Mouse (Mus musculus) stomach, postnatal 0 days (tissue): Measurements from ENCODE around the gene Rhno1. TPM values are rescaled to one million over a fixed set of nuclear protein-coding genes. Genes with fewer than 3 reads are reported as not detected.

ENCODE experiments used
- ATAC-seq: fragments of 200-750 bp; cut with Nextera tagmentation; 2 replicates; pipeline ENCODE4 v1.8.0; 2017; ENCODE audit not compliant: low FRiP score, low TSS enrichment
- DNase-seq: peaks from one replicate; pipeline ENCODE4 v3.0.0-alpha.2; 2016; ENCODE audit warnings: low spot score
- H3K27ac ChIP-seq: fragments of 300-500 bp; sonication (generic); replicated peaks from 2 replicates; pipeline ENCODE4 v1.5.1; 2014; ENCODE audit warnings: mild to moderate bottlenecking, control low read depth
- H3K27me3 ChIP-seq: fragments of 300-500 bp; sonication (generic); 2 replicates; pipeline ENCODE4 v1.6.1; 2014; ENCODE audit warnings: low read length; ENCODE audit not compliant: control insufficient read depth, insufficient read depth
- H3K36me3 ChIP-seq: fragments of 300-500 bp; sonication (generic); 2 replicates; pipeline ENCODE4 v1.6.1; 2014; ENCODE audit warnings: low read length, mixed read lengths; ENCODE audit not compliant: control insufficient read depth, insufficient read depth
- H3K4me1 ChIP-seq: fragments of 300-500 bp; sonication (generic); replicated peaks from 2 replicates; pipeline ENCODE4 v1.6.1; 2014; ENCODE audit warnings: antibody characterized with exemption; ENCODE audit not compliant: control insufficient read depth, insufficient read depth
- H3K4me2 ChIP-seq: fragments of 300-500 bp; sonication (generic); replicated peaks from 2 replicates; pipeline ENCODE4 v1.6.1; 2014; ENCODE audit warnings: low read depth, mild to moderate bottlenecking, control low read depth, moderate library complexity
- H3K4me3 ChIP-seq: fragments of 300-500 bp; sonication (generic); 2 replicates; pipeline ENCODE4 v1.5.1; 2014; ENCODE audit warnings: low read depth, low read length, control low read depth
- H3K9ac ChIP-seq: fragments of 300-500 bp; sonication (generic); 2 replicates; pipeline ENCODE4 v1.6.1; 2014; ENCODE audit warnings: mild to moderate bottlenecking, low read length, control low read depth, mixed read lengths
- H3K9me3 ChIP-seq: fragments of 300-500 bp; sonication (generic); 2 replicates; pipeline ENCODE4 v1.6.1; 2016; ENCODE audit warnings: low read length; ENCODE audit not compliant: control insufficient read depth
- CTCF ChIP-seq: IDR thresholded peaks from 2 replicates; pipeline ENCODE4 v1.5.1; 2016; ENCODE audit warnings: antibody characterized with exemption, low read depth, mild to moderate bottlenecking, moderate library complexity
- EP300 ChIP-seq: optimal IDR thresholded peaks from 2 replicates; pipeline ENCODE3; 2016; ENCODE audit warnings: antibody characterized with exemption
- WGBS: fragments of 180-500 bp; shearing (Covaris S2); extraction: QIAGEN DNeasy Blood & Tissue Kit; methylation state at CpG from one replicate; pipeline ENCODE4 v1.1.7; 2014; 5-methylcytosine and 5-hydroxymethylcytosine counted together
- polyA plus RNA-seq: library from polyadenylated mRNA; unstranded; fragments of >200 nt; fragmentation: Nextera tagmentation; extraction: Ambion mirVana; gene quantifications from 2 replicates; pipeline ENCODE4 v1.2.1, GENCODE M21; 2015

Gene Rhno1
- polyA plus RNA-seq, 1 experiment from 2014 or later = 41.0 TPM

DNA sequence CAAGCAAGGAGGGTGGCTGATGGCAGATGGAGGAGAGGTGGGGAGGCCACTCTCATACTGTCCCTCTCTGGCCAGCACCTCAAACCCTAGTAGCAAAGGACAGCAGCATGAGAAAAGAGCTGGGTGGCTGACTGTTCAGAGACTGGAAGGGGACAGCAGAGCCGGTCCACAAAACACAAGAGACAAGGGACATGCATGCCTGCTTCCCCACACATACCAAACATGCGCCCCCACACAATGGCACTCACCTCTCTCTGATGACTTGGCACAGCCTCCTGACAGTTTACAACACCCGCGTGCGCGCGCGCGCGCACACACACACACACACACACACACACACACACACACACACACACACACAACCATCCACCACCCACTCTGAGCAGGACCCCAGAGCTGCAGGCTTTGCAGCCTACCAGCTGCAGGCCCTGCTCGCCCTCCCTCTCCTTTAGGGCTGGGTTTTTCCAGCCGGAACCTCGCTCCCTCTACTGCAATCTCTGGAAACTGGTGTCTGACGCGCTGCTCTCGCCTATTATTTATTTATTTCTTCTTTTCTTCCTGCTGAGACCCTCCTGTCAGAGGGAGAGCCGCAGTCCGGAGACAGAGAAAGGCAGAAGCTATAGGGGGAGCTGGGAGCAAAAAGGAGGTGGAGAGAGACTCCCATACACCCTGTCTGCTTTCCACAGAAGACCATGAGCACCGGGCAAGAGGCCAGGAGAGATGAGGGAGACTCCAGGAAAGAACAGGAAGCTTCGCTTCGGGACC is 36.9 kb upstream of the Rhno1 start:
- Histone ChIP-seq H3K4me2 (peak overlapping the region; percentile 51), H3K9ac (peak overlapping the region; percentile 43; the same call in 1 of the 2 replicates), H3K4me1 (peaks cover 3% of the 10 kb centered on the region; the same call in 1 of the 2 replicates), H3K36me3 (no peaks in the 10 kb centered on the region), H3K27ac (no peak overlapping the region), H3K9me3 (no peaks in the 10 kb centered on the region), H3K27me3 (no peaks in the 10 kb centered on the region), H3K4me3 (peak overlapping the region; percentile 14)
- ATAC-seq (peak; percentile 53; the same call in 1 of the 2 replicates), DNase-seq (peak; percentile 34)
- TF ChIP-seq CTCF (no peak), EP300 (no peak)
- 20% methylated on average over 21 of the region's 21 CpGs for WGBS

DNA sequence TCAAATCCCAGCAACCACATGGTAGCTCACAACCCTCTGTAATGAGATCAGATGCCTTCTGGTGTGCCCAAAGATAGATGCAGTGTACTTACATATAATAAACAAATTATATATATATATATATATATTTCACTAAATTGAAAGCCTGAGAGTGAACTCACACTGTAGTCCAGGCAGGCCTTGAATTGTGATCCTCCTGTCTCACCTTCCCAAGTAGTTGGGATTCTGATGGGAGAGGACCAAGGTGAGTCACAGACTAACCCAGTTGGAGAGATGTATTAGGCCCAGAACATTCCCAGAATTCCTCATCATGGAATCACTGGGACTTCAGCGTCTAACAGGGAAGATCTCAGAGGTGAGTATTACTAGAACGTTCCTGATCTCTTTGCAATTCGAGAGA is 36.3 kb upstream of the Rhno1 start, which contains the start of gene Nrip2:
Gene Nrip2 (plus strand): TSS at position 301 of the 400 bp plus-strand sequence.
- no peak for ATAC-seq
- H3K27me3 ChIP-seq = no peaks in the 10 kb centered on the region
- no peaks in the 10 kb centered on the region for H3K36me3 ChIP-seq
- no peak within 1 kb of the TSS for H3K27ac ChIP-seq
- no peaks in the 10 kb centered on the region for H3K9me3 ChIP-seq
- peak within 1 kb of the TSS; percentile 43; the same call in 1 of the 2 replicates for H3K9ac ChIP-seq
- DNase-seq = no peak
- H3K4me2 ChIP-seq = peak within 1 kb of the TSS; percentile 51
- peak within 1 kb of the TSS; percentile 14 for H3K4me3 ChIP-seq
- TF ChIP-seq CTCF (no peak), EP300 (no peak)
- 60% methylated on average over 3 of the region's 3 CpGs for WGBS
- H3K4me1 ChIP-seq = peaks cover 3% of the 10 kb centered on the region; the same call in 1 of the 2 replicates

DNA sequence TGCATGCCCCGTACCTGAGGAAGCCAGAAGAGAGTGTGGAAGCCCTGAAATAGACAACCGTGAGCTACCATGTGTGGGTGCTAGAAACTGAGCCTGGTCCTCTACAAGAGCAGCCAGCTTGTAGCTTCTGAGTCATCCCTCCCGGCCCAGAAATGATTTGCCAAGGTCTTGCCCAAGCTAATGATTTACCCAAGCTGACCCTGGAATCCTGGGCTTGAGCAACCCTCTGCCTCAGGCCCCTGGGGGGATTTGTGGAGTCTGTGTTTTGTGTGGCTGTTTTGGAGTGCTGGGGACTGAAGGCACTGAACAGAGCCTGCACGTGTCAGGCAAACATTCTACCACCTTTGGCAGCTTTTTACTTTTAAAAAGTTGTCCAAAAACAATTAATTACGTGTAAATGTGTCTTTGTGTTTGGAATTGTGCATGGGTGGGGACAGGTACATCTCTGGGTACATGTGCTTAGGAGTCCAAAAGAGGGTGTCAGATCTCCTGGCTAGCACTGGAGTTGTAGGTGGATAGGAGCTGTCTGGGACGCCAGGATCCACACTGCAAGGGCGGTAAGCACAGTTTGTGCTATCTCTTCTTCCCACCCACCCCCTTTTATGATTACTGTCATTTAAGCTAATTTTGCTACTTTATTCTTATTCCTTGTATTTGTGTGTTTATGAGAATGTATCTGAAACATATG is 35.0 kb upstream of the Rhno1 start:
- ATAC-seq = no peak
- no peaks in the 10 kb centered on the region for H3K9me3 ChIP-seq
- no peak overlapping the region for H3K9ac ChIP-seq
- WGBS = 64% methylated on average over 7 of the region's 7 CpGs
- no peaks in the 10 kb centered on the region for H3K36me3 ChIP-seq
- H3K4me3 ChIP-seq = no peak overlapping the region
- no peaks in the 10 kb centered on the region for H3K27me3 ChIP-seq
- no peak for TF ChIP-seq CTCF
- no peak for TF ChIP-seq EP300
- no peak overlapping the region for H3K4me2 ChIP-seq
- DNase-seq = no peak
- peaks cover 3% of the 10 kb centered on the region; the same call in 1 of the 2 replicates for H3K4me1 ChIP-seq
- no peak overlapping the region for H3K27ac ChIP-seq

DNA sequence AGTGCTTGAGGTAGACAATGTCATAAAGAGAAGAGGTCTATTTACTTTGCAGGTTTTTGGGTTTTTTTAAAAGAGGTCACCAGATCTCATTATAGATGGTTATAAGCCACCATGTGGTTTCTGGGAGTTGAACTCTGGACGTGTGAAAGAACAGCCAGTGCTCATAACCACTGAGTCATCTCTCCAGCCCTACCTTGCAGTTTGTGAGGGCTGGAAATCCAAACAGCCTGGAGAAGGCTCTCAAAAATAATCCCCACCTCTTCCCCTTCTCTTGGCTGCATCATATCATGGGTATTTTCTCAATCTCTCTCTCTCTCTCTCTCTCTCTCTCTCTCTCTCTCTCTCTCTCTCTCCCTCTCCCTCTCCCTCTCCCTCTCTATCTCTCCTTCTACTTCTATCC is 28.0 kb upstream of the Rhno1 start:
- no peaks in the 10 kb centered on the region for H3K36me3 ChIP-seq
- H3K9ac ChIP-seq = no peak overlapping the region
- no peaks in the 10 kb centered on the region for H3K4me1 ChIP-seq
- no peak for DNase-seq
- no peaks in the 10 kb centered on the region for H3K27me3 ChIP-seq
- no peaks in the 10 kb centered on the region for H3K9me3 ChIP-seq
- no peak overlapping the region for H3K27ac ChIP-seq
- H3K4me2 ChIP-seq = no peak overlapping the region
- TF ChIP-seq CTCF (no peak), EP300 (no peak)
- H3K4me3 ChIP-seq = no peak overlapping the region
- no peak for ATAC-seq
- WGBS = 27% methylated on average over 1 of the region's 1 CpGs

DNA sequence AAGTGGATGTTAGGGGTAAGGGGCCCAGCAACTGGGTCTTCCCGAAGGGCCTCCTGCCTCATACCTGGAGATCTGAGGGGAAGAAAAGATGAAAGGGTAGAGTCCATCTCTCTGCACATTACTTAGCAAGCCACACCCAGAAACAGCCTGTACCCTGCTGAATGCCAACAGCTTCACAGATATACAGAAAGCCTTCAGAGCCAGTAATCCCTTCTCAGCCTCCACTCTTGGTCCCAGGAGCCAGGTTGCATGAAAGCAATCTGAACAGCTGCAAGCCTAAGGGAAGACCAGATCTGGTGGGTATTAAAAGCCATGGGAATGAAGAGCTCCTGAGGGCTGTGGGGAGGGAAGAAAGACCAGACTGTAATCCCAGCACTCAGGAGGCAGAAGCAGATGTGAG is 26.5 kb upstream of the Rhno1 start:
- Histone ChIP-seq H3K36me3 (no peaks in the 10 kb centered on the region), H3K4me1 (no peaks in the 10 kb centered on the region), H3K4me3 (no peak overlapping the region), H3K27me3 (no peaks in the 10 kb centered on the region), H3K9me3 (no peaks in the 10 kb centered on the region), H3K9ac (no peak overlapping the region), H3K4me2 (no peak overlapping the region), H3K27ac (no peak overlapping the region)
- WGBS = 74% methylated on average over 1 of the region's 1 CpGs
- DNase-seq (no peak), ATAC-seq (no peak)
- TF ChIP-seq CTCF (no peak), EP300 (no peak)

DNA sequence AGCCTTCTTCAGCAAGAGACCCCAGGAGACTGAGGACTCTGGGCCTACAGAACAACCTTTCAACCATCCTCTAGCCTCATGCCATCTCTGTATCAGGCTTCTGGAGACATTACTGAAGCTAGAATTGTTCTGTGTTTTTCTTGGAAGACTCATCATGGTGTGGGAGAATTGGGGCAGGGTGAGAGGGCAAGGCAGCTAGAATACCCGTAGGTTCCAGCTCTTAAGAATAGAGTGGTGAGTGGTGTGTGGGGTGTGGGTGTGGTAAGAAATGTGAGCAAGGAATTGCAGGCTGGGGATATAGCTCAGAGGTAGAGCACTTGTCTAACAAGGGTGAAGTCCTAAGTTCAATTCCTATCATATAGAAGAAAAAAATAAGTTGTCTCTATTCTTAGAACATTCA is 22.3 kb upstream of the Rhno1 start:
- no peaks in the 10 kb centered on the region for H3K9me3 ChIP-seq
- H3K27ac ChIP-seq = no peak overlapping the region
- no peaks in the 10 kb centered on the region for H3K4me1 ChIP-seq
- no peak overlapping the region for H3K9ac ChIP-seq
- TF ChIP-seq EP300 (no peak), CTCF (no peak)
- H3K4me2 ChIP-seq = no peak overlapping the region
- no peaks in the 10 kb centered on the region for H3K27me3 ChIP-seq
- H3K4me3 ChIP-seq = no peak overlapping the region
- WGBS = 62% methylated on average over 1 of the region's 1 CpGs
- no peak for ATAC-seq
- no peak for DNase-seq
- no peaks in the 10 kb centered on the region for H3K36me3 ChIP-seq
